Mouse (Mus musculus) MEL (cell line): ENCODE measurements around the gene 2510009E07Rik.

Experiments used
- CHD1 ChIP-seq: IDR thresholded peaks from 2 replicates; pipeline ENCODE4 v1.6.1; 2012; ENCODE audit warnings: low read depth, mild to moderate bottlenecking, inconsistent platforms, low read length, improper control_type of control experiment
- EP300 ChIP-seq, 2 experiments: IDR thresholded peaks; 2 replicates each; pipeline ENCODE4 v1.6.1; 2011; ENCODE audit warnings: improper control_type of control experiment in 2 of 2, low read length in 2 of 2, low read depth in 1 of 2, mild to moderate bottlenecking in 1 of 2

DNA sequence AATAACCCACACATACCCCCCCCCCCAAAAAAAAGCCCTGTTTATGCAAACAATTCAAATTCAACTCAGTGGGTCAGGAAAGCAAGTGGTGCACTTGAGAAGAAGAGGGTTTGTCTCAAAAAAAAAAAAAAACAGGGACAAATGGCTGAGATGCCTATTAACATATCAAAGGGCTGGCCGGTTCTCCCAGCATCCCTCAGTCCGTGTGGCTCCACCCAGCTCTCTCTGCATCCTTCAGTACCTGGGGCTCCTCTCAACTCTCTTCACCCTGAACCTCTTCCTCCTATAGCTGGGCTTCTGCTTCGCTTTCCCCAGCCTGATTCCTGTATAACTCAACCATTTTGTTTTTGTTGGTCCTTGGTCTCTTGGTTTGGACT is 7.8 kb upstream of the 2510009E07Rik start:
- no peak for TF ChIP-seq CHD1
- no peak for TF ChIP-seq EP300 (IDR thresholded peaks at IDR 0.05; ENCODE audit: low read depth in 1 of 2, low read length in 2 of 2)
